ENCODE assay signal across 24 mouse cellular contexts in the genomic region with DNA sequence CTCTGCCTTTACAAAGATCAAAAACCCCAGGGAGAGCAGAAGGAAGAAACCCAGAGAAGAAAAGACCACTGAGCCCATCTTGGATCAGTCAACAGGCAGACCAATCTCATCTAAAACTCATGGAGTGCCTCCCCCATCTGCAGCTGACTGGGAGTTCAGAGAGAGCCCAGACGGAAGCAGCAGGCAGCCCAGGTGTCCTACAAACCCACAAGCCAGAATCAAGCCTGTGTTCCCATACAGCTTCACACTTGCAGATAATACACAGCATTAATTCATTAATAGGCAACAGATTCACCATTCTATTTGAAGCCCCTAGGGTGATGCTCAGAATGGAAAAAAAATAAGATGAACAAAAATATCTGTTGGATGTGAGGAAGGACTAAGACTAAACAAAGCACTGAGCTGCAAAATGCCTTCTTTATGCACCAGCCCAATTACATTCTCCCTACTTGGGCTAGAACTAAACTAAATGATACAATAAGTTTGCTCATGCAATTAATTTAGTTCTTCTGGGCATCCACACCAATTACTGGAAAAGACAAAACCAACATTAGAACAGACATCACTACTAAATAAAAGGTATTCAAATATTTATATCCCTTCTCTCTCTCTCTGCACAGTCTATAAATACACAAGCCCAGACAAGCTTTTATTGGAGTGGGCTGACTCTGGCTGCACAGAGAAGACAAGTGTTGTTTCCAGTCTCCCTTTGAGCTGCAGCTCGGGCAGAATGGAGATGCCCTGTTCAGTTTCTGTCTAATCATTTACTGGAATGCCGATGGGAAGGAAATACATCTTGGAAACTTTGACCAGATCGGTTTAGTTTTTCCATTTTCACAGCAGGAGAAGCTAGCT.
DNase-seq lines count a peak whose midpoint lies in the region; ATAC-seq lines count a peak whose summit lies in the region.
"Had no signal": no experiment of that assay in that cellular context is flagged by ENCODE, and none has a peak within 500 bp of the region (broad histone marks: within the 10 kb centered on the region; RNA-seq: fewer than 3 reads in every experiment).

No protein-coding gene starts in this region.

- H3K27me3 ChIP-seq in forebrain, embryonic 13.5 days: no peaks in the 10 kb centered on the region
- no peaks in the 10 kb centered on the region for H3K27me3 ChIP-seq in forebrain, embryonic 10.5 days (ENCODE audit: poor library complexity, severe bottlenecking)
- no peaks in the 10 kb centered on the region for H3K27me3 ChIP-seq in kidney, embryonic 14.5 days (ENCODE audit: control insufficient read depth, insufficient read depth, low read length)
- H3K27me3 ChIP-seq in limb, embryonic 12.5 days: no peaks in the 10 kb centered on the region
- H3K27me3 ChIP-seq: liver, embryonic 12.5 days; neural tube, embryonic 15.5 days had no signal

- ATAC-seq in forebrain, embryonic 13.5 days: peak; percentile 51; the same call in 1 of the 2 replicates
- ATAC-seq in kidney, embryonic 14.5 days (ENCODE audit: low FRiP score, low TSS enrichment): no peak
- no peak for ATAC-seq in limb, embryonic 12.5 days (ENCODE audit: insufficient number of reproducible peaks, insufficient read depth, low FRiP score, low TSS enrichment, low read depth)
- no peak for ATAC-seq in erythroblast, adult 5-6 weeks (replicated peaks; ENCODE audit: low FRiP score, poor library complexity, severe bottlenecking)
- ATAC-seq: hindbrain, embryonic 16.5 days; liver, embryonic 12.5 days had no signal

- DNase-seq in forebrain, embryonic 10.5 days (ENCODE audit: extremely low spot score, low spot score): no peak
- DNase-seq in kidney, adult 9 months: peak; percentile 39
- DNase-seq in retina, postnatal 1 day: peak; percentile 14
- no peak for DNase-seq in retina, embryonic 14.5 days (ENCODE audit: low spot score)
- DNase-seq: adrenal gland, postnatal 14 days; cerebellum, adult 11-12 months; cerebellum, postnatal 14 days; embryo, embryonic 11 days; heart, postnatal 4 days; kidney, adult 8-10 months; left cerebral cortex, postnatal 4 days; lung, adult 2 months; lung, postnatal 4 days had no signal

- no peak overlapping the region for H3K9ac ChIP-seq in forebrain, embryonic 13.5 days
- H3K9ac ChIP-seq in kidney, embryonic 14.5 days (ENCODE audit: low read depth, low read length): no peak overlapping the region
- H3K9ac ChIP-seq in limb, embryonic 12.5 days (replicated peaks): no peak overlapping the region
- H3K9ac ChIP-seq: liver, embryonic 12.5 days; neural tube, embryonic 15.5 days had no signal

- peaks cover 12% of the 10 kb centered on the region for H3K4me1 ChIP-seq in forebrain, embryonic 13.5 days
- H3K4me1 ChIP-seq in forebrain, embryonic 10.5 days: peaks cover 14% of the 10 kb centered on the region
- no peaks in the 10 kb centered on the region for H3K4me1 ChIP-seq in kidney, embryonic 14.5 days (ENCODE audit: control insufficient read depth, insufficient read depth, low read length)
- peaks cover 9% of the 10 kb centered on the region; the same call in 1 of the 2 replicates for H3K4me1 ChIP-seq in limb, embryonic 12.5 days (replicated peaks)
- H3K4me1 ChIP-seq: liver, embryonic 12.5 days; midbrain, embryonic 10.5 days had no signal

- H3K36me3 ChIP-seq in forebrain, embryonic 13.5 days (ENCODE audit: poor library complexity, severe bottlenecking): no peaks in the 10 kb centered on the region
- no peaks in the 10 kb centered on the region for H3K36me3 ChIP-seq in forebrain, embryonic 10.5 days (replicated peaks)
- no peaks in the 10 kb centered on the region for H3K36me3 ChIP-seq in kidney, embryonic 14.5 days (ENCODE audit: control insufficient read depth, insufficient read depth, low read length)
- no peaks in the 10 kb centered on the region for H3K36me3 ChIP-seq in limb, embryonic 12.5 days
- H3K36me3 ChIP-seq: G1E; liver, embryonic 12.5 days; midbrain, embryonic 10.5 days; neural tube, embryonic 15.5 days had no signal

- H3K27ac ChIP-seq in forebrain, embryonic 13.5 days: no peak overlapping the region
- H3K27ac ChIP-seq in forebrain, embryonic 10.5 days: no peak overlapping the region
- H3K27ac ChIP-seq in kidney, embryonic 14.5 days (ENCODE audit: low read depth, low read length): no peak overlapping the region
- H3K27ac ChIP-seq in limb, embryonic 12.5 days: peak overlapping the region; percentile 13; the same call in 1 of the 2 replicates
- H3K27ac ChIP-seq: left cerebral cortex, adult 2 months; liver, embryonic 12.5 days; midbrain, embryonic 10.5 days; neural tube, embryonic 15.5 days; stomach, postnatal 0 days had no signal

- no peak overlapping the region for H3K4me2 ChIP-seq in forebrain, embryonic 13.5 days
- no peak overlapping the region for H3K4me2 ChIP-seq in kidney, embryonic 14.5 days (replicated peaks; ENCODE audit: low read depth, low read length)
- no peak overlapping the region for H3K4me2 ChIP-seq in limb, embryonic 12.5 days
- H3K4me2 ChIP-seq: liver, embryonic 12.5 days; neural tube, embryonic 15.5 days had no signal

- no peaks in the 10 kb centered on the region for H3K9me3 ChIP-seq in forebrain, embryonic 13.5 days (replicated peaks)
- peaks cover 4% of the 10 kb centered on the region; the same call in 1 of the 2 replicates for H3K9me3 ChIP-seq in forebrain, embryonic 10.5 days
- 0 out of 2 replicates have a peak, but pooled peaks cover 2% of the 10 kb centered on the region for H3K9me3 ChIP-seq in kidney, embryonic 14.5 days (ENCODE audit: control insufficient read depth, low read length)
- 0 out of 2 replicates have a peak, but pooled peaks cover 5% of the 10 kb centered on the region for H3K9me3 ChIP-seq in limb, embryonic 12.5 days
- H3K9me3 ChIP-seq: neural tube, embryonic 15.5 days had no signal

- WGBS in forebrain, embryonic 13.5 days: 16% methylated on average over 4 of the region's 4 CpGs
- 59% methylated on average over 4 of the region's 4 CpGs for WGBS in forebrain, embryonic 10.5 days
- 39% methylated on average over 4 of the region's 4 CpGs for WGBS in kidney, embryonic 14.5 days
- 23% methylated on average over 4 of the region's 4 CpGs for whole genome bisulfite sequencing in limb, embryonic 12.5 days

- no peak overlapping the region for H3K4me3 ChIP-seq in forebrain, embryonic 13.5 days
- H3K4me3 ChIP-seq in forebrain, embryonic 10.5 days: no peak overlapping the region
- no peak overlapping the region for H3K4me3 ChIP-seq in kidney, embryonic 14.5 days (ENCODE audit: low read length)
- H3K4me3 ChIP-seq in limb, embryonic 12.5 days (replicated peaks): no peak overlapping the region
- H3K4me3 ChIP-seq: left cerebral cortex, adult 2 months; liver, embryonic 12.5 days; midbrain, embryonic 10.5 days; neural tube, embryonic 15.5 days had no signal

Comparison
In these comparisons a context has a peak if more than half of its experiments do, and no peak if none do; other contexts are left out.
1. DNase-seq: peak in kidney, adult 9 months (single experiment) and retina, postnatal 1 day (single experiment); none in forebrain, embryonic 10.5 days (single experiment) and retina, embryonic 14.5 days (single experiment).